Mouse (Mus musculus) midbrain, embryonic 16.5 days (tissue): ENCODE data around the gene Acp5. TPM values are rescaled to one million over a fixed set of nuclear protein-coding genes. Genes with fewer than 3 reads are reported as not detected.

Source experiments
- ATAC-seq: fragments of 200-750 bp; cut with Nextera tagmentation; 2 replicates; pipeline ENCODE4 v1.8.0; 2017; ENCODE audit warnings: moderate TSS enrichment
- H3K27ac ChIP-seq: fragments of 300-500 bp; sonication (generic); 2 replicates; pipeline ENCODE4 v1.5.1; 2014; ENCODE audit warnings: mild to moderate bottlenecking, low read length, mixed read lengths
- H3K27me3 ChIP-seq: fragments of 300-500 bp; sonication (generic); 2 replicates; pipeline ENCODE4 v1.6.1; 2014; ENCODE audit warnings: low read depth, low read length, mixed read lengths; ENCODE audit not compliant: control insufficient read depth, insufficient read depth
- H3K36me3 ChIP-seq: fragments of 300-500 bp; sonication (generic); 2 replicates; pipeline ENCODE4 v1.6.1; 2014; ENCODE audit warnings: mild to moderate bottlenecking, low read length, moderate library complexity, mixed read lengths; ENCODE audit not compliant: control insufficient read depth, insufficient read depth
- H3K4me1 ChIP-seq: fragments of 300-500 bp; sonication (generic); 2 replicates; pipeline ENCODE4 v1.6.1; 2014; ENCODE audit warnings: mild to moderate bottlenecking, low read length, mixed read lengths; ENCODE audit not compliant: control insufficient read depth, insufficient read depth
- H3K4me2 ChIP-seq: fragments of 300-500 bp; sonication (generic); 2 replicates; pipeline ENCODE4 v1.6.1; 2014; ENCODE audit warnings: mild to moderate bottlenecking, low read length, mixed read lengths
- H3K4me3 ChIP-seq: fragments of 300-500 bp; sonication (generic); 2 replicates; pipeline ENCODE4 v1.5.1; 2014; ENCODE audit warnings: low read depth, mild to moderate bottlenecking, low read length, moderate library complexity, mixed read lengths
- H3K9ac ChIP-seq: fragments of 300-500 bp; sonication (generic); 2 replicates; pipeline ENCODE4 v1.6.1; 2014; ENCODE audit warnings: low read depth, low read length, mixed read lengths
- H3K9me3 ChIP-seq: fragments of 300-500 bp; sonication (generic); replicated peaks from 2 replicates; pipeline ENCODE4 v1.6.1; 2014; ENCODE audit warnings: mild to moderate bottlenecking, low read length, mixed read lengths; ENCODE audit not compliant: control insufficient read depth, poor library complexity, severe bottlenecking
- WGBS: fragments of 180-500 bp; shearing (Covaris S2); extraction: QIAGEN DNeasy Blood & Tissue Kit; methylation state at CpG from one replicate; pipeline ENCODE4 v1.1.7; 2014; 5-methylcytosine and 5-hydroxymethylcytosine counted together
- polyA plus RNA-seq: library from polyadenylated mRNA; unstranded; fragments of >200 nt; fragmentation: Nextera tagmentation; extraction: Ambion mirVana; gene quantifications from 2 replicates; pipeline ENCODE4 v1.2.1, GENCODE M21; 2015

Acp5 gene
- polyA plus RNA-seq, 1 experiment from 2014 or later = 4.1 TPM

GRCm38 (mm10) chr9:22119543-22119942, 16.0 kb downstream of the Acp5 start:
- no peak overlapping the region for H3K9ac ChIP-seq
- 93% methylated on average over 4 of the region's 4 CpGs for WGBS
- no peak overlapping the region for H3K27ac ChIP-seq
- H3K36me3 ChIP-seq = no peaks in the 10 kb centered on the region
- no peak overlapping the region for H3K4me3 ChIP-seq
- H3K27me3 ChIP-seq = no peaks in the 10 kb centered on the region; the same call in 1 of the 2 replicates
- no peaks in the 10 kb centered on the region for H3K9me3 ChIP-seq
- peaks cover 15% of the 10 kb centered on the region for H3K4me1 ChIP-seq
- H3K4me2 ChIP-seq = no peak overlapping the region
- no peak for ATAC-seq

GRCm38 (mm10) chr9:22117754-22118456, 17.6 kb downstream of the Acp5 start:
- ATAC-seq = no peak
- H3K27me3 ChIP-seq = no peaks in the 10 kb centered on the region
- peak overlapping the region; percentile 72 for H3K4me3 ChIP-seq
- H3K9ac ChIP-seq = peak overlapping the region; percentile 73
- peaks cover 15% of the 10 kb centered on the region for H3K4me1 ChIP-seq
- peaks cover 1% of the 10 kb centered on the region; the same call in 1 of the 2 replicates for H3K36me3 ChIP-seq
- H3K27ac ChIP-seq = peak overlapping the region; percentile 77; the same call in 1 of the 2 replicates
- WGBS = 46% methylated on average over 10 of the region's 10 CpGs
- peak overlapping the region; percentile 97 for H3K4me2 ChIP-seq
- no peaks in the 10 kb centered on the region for H3K9me3 ChIP-seq

- peak; percentile 96 for ATAC-seq
- Histone ChIP-seq H3K9ac (peak within 1 kb of the TSS; percentile 79), H3K27ac (peak within 1 kb of the TSS; percentile 77), H3K27me3 (no peaks in the 10 kb centered on the region), H3K36me3 (peaks cover 11% of the 10 kb centered on the region), H3K4me3 (peak within 1 kb of the TSS; percentile 72), H3K9me3 (no peaks in the 10 kb centered on the region), H3K4me2 (peak within 1 kb of the TSS; percentile 97), H3K4me1 (peaks cover 15% of the 10 kb centered on the region)
- WGBS = under 1% methylated on average over 52 of the region's 52 CpGs
Observed at GRCm38 (mm10) chr9:22116740-22117426, 18.6 kb downstream of the Acp5 start, which contains the start of gene Elof1. TSS of gene Elof1 (minus strand) at chr9:22117172.

DNA sequence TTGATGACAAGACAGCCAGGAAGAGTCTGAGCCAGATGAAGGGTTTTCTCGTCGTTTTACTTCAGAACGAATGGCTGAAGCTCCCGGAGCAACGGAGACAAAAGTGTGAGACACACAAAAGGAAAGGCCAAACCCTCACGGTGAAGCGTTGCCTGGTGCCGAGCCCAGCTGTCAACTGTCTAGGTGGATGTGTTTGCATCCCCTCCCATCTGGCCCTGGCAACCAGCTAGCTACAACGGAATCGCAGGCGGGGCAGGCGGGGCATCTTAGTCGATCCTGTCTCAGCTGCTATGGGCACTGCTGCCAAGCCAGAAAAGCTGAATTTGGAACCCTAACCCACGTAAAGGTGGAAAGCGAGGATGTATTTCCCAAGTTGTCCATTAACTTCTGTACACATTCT, 19.4 kb downstream of the Acp5 start:
- no peak for ATAC-seq
- peaks cover 15% of the 10 kb centered on the region for H3K4me1 ChIP-seq
- H3K27me3 ChIP-seq = no peaks in the 10 kb centered on the region
- WGBS = 17% methylated on average over 15 of the region's 15 CpGs
- peak overlapping the region; percentile 79 for H3K9ac ChIP-seq
- H3K27ac ChIP-seq = no peak overlapping the region
- H3K4me3 ChIP-seq = peak overlapping the region; percentile 72
- H3K9me3 ChIP-seq = no peaks in the 10 kb centered on the region
- peaks cover 16% of the 10 kb centered on the region for H3K36me3 ChIP-seq
- H3K4me2 ChIP-seq = peak overlapping the region; percentile 97

GRCm38 (mm10) chr9:22115635-22116034, 19.9 kb downstream of the Acp5 start:
- Histone ChIP-seq H3K36me3 (peaks cover 20% of the 10 kb centered on the region), H3K4me1 (peaks cover 15% of the 10 kb centered on the region), H3K9ac (peak overlapping the region; percentile 79), H3K9me3 (no peaks in the 10 kb centered on the region), H3K27me3 (no peaks in the 10 kb centered on the region), H3K4me3 (peak overlapping the region; percentile 72), H3K4me2 (peak overlapping the region; percentile 97), H3K27ac (no peak overlapping the region)
- ATAC-seq = no peak
- 87% methylated on average over 4 of the region's 4 CpGs for WGBS

DNA sequence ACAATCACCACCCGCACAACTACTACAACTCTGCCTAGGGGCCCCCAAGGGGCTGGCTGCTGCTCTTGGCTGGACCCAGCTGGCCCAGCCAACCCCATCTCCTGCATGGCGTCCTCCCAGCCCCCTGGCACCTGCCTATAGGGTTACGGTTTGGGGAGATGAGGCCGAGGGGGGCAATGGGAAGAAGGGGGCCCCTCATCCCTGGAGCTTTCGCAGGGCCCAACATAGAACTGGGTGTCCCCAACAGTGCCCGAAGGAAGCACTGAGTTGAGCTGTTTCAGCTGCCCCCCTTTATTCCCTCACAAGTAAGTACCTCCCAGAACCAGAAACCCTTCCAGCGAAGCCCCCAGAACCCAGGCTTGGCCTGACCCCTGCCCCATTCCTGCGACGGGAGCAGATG, 27.3 kb downstream of the Acp5 start:
- Histone ChIP-seq H3K9me3 (no peaks in the 10 kb centered on the region), H3K4me2 (no peak overlapping the region), H3K27me3 (no peaks in the 10 kb centered on the region), H3K27ac (no peak overlapping the region), H3K4me1 (no peaks in the 10 kb centered on the region), H3K9ac (no peak overlapping the region), H3K4me3 (no peak overlapping the region), H3K36me3 (peaks cover 27% of the 10 kb centered on the region)
- ATAC-seq = peak; percentile 60; the same call in 1 of the 2 replicates
- WGBS = 95% methylated on average over 9 of the region's 9 CpGs

GRCm38 (mm10) chr9:22099922-22100321, 35.6 kb downstream of the Acp5 start:
- Histone ChIP-seq H3K9me3 (no peaks in the 10 kb centered on the region), H3K9ac (no peak overlapping the region), H3K4me1 (no peaks in the 10 kb centered on the region; the same call in 1 of the 2 replicates), H3K4me3 (no peak overlapping the region), H3K36me3 (no peaks in the 10 kb centered on the region), H3K27me3 (peaks cover 24% of the 10 kb centered on the region), H3K4me2 (no peak overlapping the region), H3K27ac (no peak overlapping the region)
- 4% methylated on average over 18 of the region's 18 CpGs for WGBS
- no peak for ATAC-seq

- H3K4me3 ChIP-seq = no peak within 1 kb of the TSS
- peaks cover 24% of the 10 kb centered on the region for H3K27me3 ChIP-seq
- no peak for ATAC-seq
- no peak within 1 kb of the TSS for H3K4me2 ChIP-seq
- H3K9ac ChIP-seq = no peak within 1 kb of the TSS
- no peaks in the 10 kb centered on the region for H3K36me3 ChIP-seq
- 11% methylated on average over 14 of the region's 14 CpGs for WGBS
- no peaks in the 10 kb centered on the region for H3K9me3 ChIP-seq
- H3K27ac ChIP-seq = no peak within 1 kb of the TSS
- H3K4me1 ChIP-seq = no peaks in the 10 kb centered on the region; the same call in 1 of the 2 replicates
Observed at GRCm38 (mm10) chr9:22098993-22099696, 36.4 kb downstream of the Acp5 start, which contains the start of gene Cnn1. TSS of gene Cnn1 (plus strand) at chr9:22099216.
